ENCODE assay signal across 12 mouse cellular contexts in the genomic region with DNA sequence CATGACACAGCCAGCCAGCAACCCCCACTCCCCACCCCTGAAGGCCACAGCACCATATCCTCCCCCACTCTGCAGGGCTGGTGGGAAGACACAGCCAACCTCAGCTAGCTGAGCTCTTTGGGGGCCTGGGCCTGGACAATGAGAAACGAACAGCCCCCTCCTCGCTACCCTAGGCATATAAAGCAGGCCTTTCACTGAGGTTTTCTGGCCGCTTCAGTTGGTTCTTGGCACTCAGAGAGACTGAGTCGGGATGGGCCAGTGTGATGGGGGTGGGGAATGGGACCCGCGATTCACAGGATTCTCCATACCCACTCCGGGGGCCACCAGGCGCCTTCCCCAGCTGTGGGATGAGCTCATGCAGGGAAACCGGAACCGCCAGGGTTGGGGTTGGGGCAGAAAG. TPM values are rescaled to one million over a fixed set of nuclear protein-coding genes. Genes with fewer than 3 reads are reported as not detected.
DNase-seq lines count a peak whose midpoint lies in the region; ATAC-seq lines count a peak whose summit lies in the region.
"Had no signal": no experiment of that assay in that cellular context is flagged by ENCODE, and none has a peak within 500 bp of the region (broad histone marks: within the 10 kb centered on the region; RNA-seq: fewer than 3 reads in every experiment).

No protein-coding gene starts in this region.

- peak; percentile 55 to 67 for DNase-seq in layer of hippocampus, adult 8-10 months (ENCODE audit: low spot score in 2 of 2)
- no peak for DNase-seq in layer of hippocampus, postnatal 25 days (ENCODE audit: extremely low spot score in 1 of 2, low spot score in 1 of 2)
- no peak for DNase-seq in liver, embryonic 11.5 days (ENCODE audit: low spot score)
- DNase-seq in gastrocnemius, postnatal 14 days, result no peak
- DNase-seq in kidney, adult 18-20 months, result no peak

- peak overlapping the region; percentile 87 for H3K9ac ChIP-seq in hindbrain, embryonic 13.5 days
- H3K9ac ChIP-seq in midbrain, embryonic 13.5 days (replicated peaks), result 0 out of 2 replicates have a peak overlapping the region, but pooled peaks have one; percentile 87
- no peak overlapping the region for H3K9ac ChIP-seq in stomach, embryonic 16.5 days (ENCODE audit: low read length)
- H3K9ac ChIP-seq in liver, embryonic 11.5 days (ENCODE audit: low read depth, low read length), result no peak overlapping the region
- H3K9ac ChIP-seq: liver, embryonic 12.5 days had no signal

- peak overlapping the region; percentile 89 for H3K27ac ChIP-seq in hindbrain, embryonic 13.5 days
- H3K27ac ChIP-seq in midbrain, embryonic 13.5 days, result peak overlapping the region; percentile 64
- no peak overlapping the region for H3K27ac ChIP-seq in stomach, embryonic 16.5 days (ENCODE audit: low read length)
- no peak overlapping the region for H3K27ac ChIP-seq in liver, embryonic 11.5 days (ENCODE audit: low read depth, low read length)
- H3K27ac ChIP-seq: liver, embryonic 12.5 days had no signal

- peak overlapping the region; percentile 83 for H3K4me2 ChIP-seq in hindbrain, embryonic 13.5 days
- H3K4me2 ChIP-seq in midbrain, embryonic 13.5 days (replicated peaks), result peak overlapping the region; percentile 69
- no peak overlapping the region for H3K4me2 ChIP-seq in stomach, embryonic 16.5 days (ENCODE audit: low read depth, low read length)
- H3K4me2 ChIP-seq in liver, embryonic 11.5 days, result no peak overlapping the region
- H3K4me2 ChIP-seq: liver, embryonic 12.5 days had no signal

- peaks cover 47% of the 10 kb centered on the region for H3K4me1 ChIP-seq in hindbrain, embryonic 13.5 days (replicated peaks)
- peaks cover 55% of the 10 kb centered on the region for H3K4me1 ChIP-seq in midbrain, embryonic 13.5 days (replicated peaks)
- no peaks in the 10 kb centered on the region; the same call in 1 of the 2 replicates for H3K4me1 ChIP-seq in stomach, embryonic 16.5 days (ENCODE audit: control insufficient read depth, insufficient read depth, low read length)
- no peaks in the 10 kb centered on the region for H3K4me1 ChIP-seq in liver, embryonic 11.5 days (replicated peaks; ENCODE audit: control insufficient read depth, insufficient read depth, low read length)
- H3K4me1 ChIP-seq: liver, embryonic 12.5 days had no signal

- ATAC-seq in hindbrain, embryonic 13.5 days (ENCODE audit: low FRiP score), result peak; percentile 66
- peak; percentile 31 for ATAC-seq in midbrain, embryonic 13.5 days
- ATAC-seq in stomach, embryonic 16.5 days (ENCODE audit: insufficient read depth, low FRiP score), result 0 out of 2 replicates have a peak, but pooled peaks have one; percentile 15
- ATAC-seq in liver, embryonic 11.5 days (replicated peaks; ENCODE audit: low FRiP score), result no peak
- ATAC-seq: activated CD4-positive, CD25-positive, alpha-beta regulatory T cell, adult 4 months; intestine, postnatal 0 days; liver, embryonic 12.5 days had no signal

- no peaks in the 10 kb centered on the region for H3K36me3 ChIP-seq in hindbrain, embryonic 13.5 days
- H3K36me3 ChIP-seq in midbrain, embryonic 13.5 days, result no peaks in the 10 kb centered on the region
- H3K36me3 ChIP-seq in stomach, embryonic 16.5 days (ENCODE audit: control insufficient read depth, insufficient read depth, low read length), result no peaks in the 10 kb centered on the region
- H3K36me3 ChIP-seq in liver, embryonic 11.5 days (ENCODE audit: control insufficient read depth, insufficient read depth, low read length), result no peaks in the 10 kb centered on the region
- H3K36me3 ChIP-seq: liver, embryonic 12.5 days had no signal

- peak overlapping the region; percentile 74; the same call in 1 of the 2 replicates for H3K4me3 ChIP-seq in hindbrain, embryonic 13.5 days
- H3K4me3 ChIP-seq in midbrain, embryonic 13.5 days (replicated peaks), result peak overlapping the region; percentile 73
- no peak overlapping the region for H3K4me3 ChIP-seq in stomach, embryonic 16.5 days (replicated peaks; ENCODE audit: low read length)
- no peak overlapping the region for H3K4me3 ChIP-seq in liver, embryonic 11.5 days (ENCODE audit: low read depth, low read length)
- H3K4me3 ChIP-seq: liver, embryonic 12.5 days had no signal

- no peaks in the 10 kb centered on the region for H3K9me3 ChIP-seq in hindbrain, embryonic 13.5 days
- H3K9me3 ChIP-seq in midbrain, embryonic 13.5 days, result no peaks in the 10 kb centered on the region
- H3K9me3 ChIP-seq in stomach, embryonic 16.5 days (replicated peaks; ENCODE audit: control insufficient read depth, low read length), result no peaks in the 10 kb centered on the region
- no peaks in the 10 kb centered on the region for H3K9me3 ChIP-seq in liver, embryonic 11.5 days (ENCODE audit: control insufficient read depth, low read length)
- H3K9me3 ChIP-seq: liver, embryonic 12.5 days had no signal

- 6% methylated on average over 10 of the region's 10 CpGs for WGBS in hindbrain, embryonic 13.5 days
- WGBS in midbrain, embryonic 13.5 days, result 14% methylated on average over 10 of the region's 10 CpGs
- 21% methylated on average over 10 of the region's 10 CpGs for WGBS in stomach, embryonic 16.5 days
- WGBS in liver, embryonic 11.5 days, result 13% methylated on average over 10 of the region's 10 CpGs

- intact Hi-C loops in gastrocnemius, postnatal 14 days (cut with DNase I; ENCODE audit: low total_unique reads), result no loop called here

- H3K27me3 ChIP-seq in hindbrain, embryonic 13.5 days, result peaks cover 36% of the 10 kb centered on the region
- H3K27me3 ChIP-seq in midbrain, embryonic 13.5 days, result peaks cover 35% of the 10 kb centered on the region
- H3K27me3 ChIP-seq in stomach, embryonic 16.5 days (ENCODE audit: control insufficient read depth, insufficient read depth, low read length), result peaks cover 58% of the 10 kb centered on the region
- H3K27me3 ChIP-seq in liver, embryonic 11.5 days (replicated peaks; ENCODE audit: control insufficient read depth, insufficient read depth, low read length), result peaks cover 59% of the 10 kb centered on the region

RNA-seq across cellular contexts. Expression of a gene that starts 1.8 kb away (rescaled TPM):
- 10 to 100 TPM; 44.2 to 51.5 (median 46.8) TPM for total RNA-seq in layer of hippocampus, adult 8-10 months (2022)
- 10 to 100 TPM; 36.9 to 49.7 TPM for total RNA-seq in layer of hippocampus, postnatal 25 days (2021)
- polyA plus RNA-seq in hindbrain, embryonic 13.5 days (2015; fragmentation: Nextera tagmentation; extraction: Ambion mirVana), result 8.6 TPM in 2 replicates
- 7.7 and 9.2 TPM in 2 replicates for polyA plus RNA-seq in midbrain, embryonic 13.5 days (2015; fragmentation: Nextera tagmentation; extraction: Ambion mirVana)
- polyA plus RNA-seq in stomach, embryonic 16.5 days (2015; fragmentation: Nextera tagmentation; extraction: Ambion mirVana), result 0.27 and 0.32 TPM in 2 replicates
- 0.03 TPM in 1 of 2 replicates, not detected in the other for polyA plus RNA-seq in liver, embryonic 11.5 days (2014; fragmentation: Nextera tagmentation; extraction: Ambion mirVana)
- under 1 TPM; 0.08 to 0.18 TPM for total RNA-seq in gastrocnemius, postnatal 14 days (2021)
- total RNA-seq: monocyte, adult 5-6 weeks had no signal

RNA-seq across cellular contexts. Expression of a gene that starts 15.1 kb away (rescaled TPM):
- under 1 TPM; 0.45 to 0.99 (median 0.83) TPM for total RNA-seq in layer of hippocampus, adult 8-10 months (2022)
- under 1 TPM; 0.56 to 0.91 TPM for total RNA-seq in layer of hippocampus, postnatal 25 days (2021)
- 0.69 and 0.88 TPM in 2 replicates for polyA plus RNA-seq in hindbrain, embryonic 13.5 days (2015; fragmentation: Nextera tagmentation; extraction: Ambion mirVana)
- 0.46 and 0.55 TPM in 2 replicates for polyA plus RNA-seq in midbrain, embryonic 13.5 days (2015; fragmentation: Nextera tagmentation; extraction: Ambion mirVana)
- not detected in 2 replicates for polyA plus RNA-seq in stomach, embryonic 16.5 days (2015; fragmentation: Nextera tagmentation; extraction: Ambion mirVana)
- not detected in 2 replicates for polyA plus RNA-seq in liver, embryonic 11.5 days (2014; fragmentation: Nextera tagmentation; extraction: Ambion mirVana)
- total RNA-seq in gastrocnemius, postnatal 14 days (2021), result not detected
- total RNA-seq: monocyte, adult 5-6 weeks had no signal
- polyA plus RNA-seq: activated CD4-positive, CD25-positive, alpha-beta regulatory T cell, adult 4 months; intestine, postnatal 0 days; liver, embryonic 12.5 days had no signal

Comparison
In these comparisons a context has a peak if more than half of its experiments do, and no peak if none do; other contexts are left out.
1. DNase-seq: peak in layer of hippocampus, adult 8-10 months (2 of 2); none in layer of hippocampus, postnatal 25 days (0 of 2), liver, embryonic 11.5 days (single experiment), gastrocnemius, postnatal 14 days (single experiment) and kidney, adult 18-20 months (single experiment).
2. H3K27ac ChIP-seq: peak in hindbrain, embryonic 13.5 days (single experiment) and midbrain, embryonic 13.5 days (single experiment); none in stomach, embryonic 16.5 days (single experiment) and liver, embryonic 11.5 days (single experiment).
3. H3K4me2 ChIP-seq: peak in hindbrain, embryonic 13.5 days (single experiment) and midbrain, embryonic 13.5 days (single experiment); none in stomach, embryonic 16.5 days (single experiment) and liver, embryonic 11.5 days (single experiment).
4. H3K4me3 ChIP-seq: peak in hindbrain, embryonic 13.5 days (single experiment) and midbrain, embryonic 13.5 days (single experiment); none in stomach, embryonic 16.5 days (single experiment) and liver, embryonic 11.5 days (single experiment).
5. H3K9ac ChIP-seq: peak in hindbrain, embryonic 13.5 days (single experiment) and midbrain, embryonic 13.5 days (single experiment); none in stomach, embryonic 16.5 days (single experiment) and liver, embryonic 11.5 days (single experiment).